In genomic region chr7:98692761-98693546, GRCm38 (mm10) we compare ENCODE assay signal across 8 mouse cellular contexts. TPM values are rescaled to one million over a fixed set of nuclear protein-coding genes. Genes with fewer than 3 reads are reported as not detected.
DNase-seq lines count a peak whose midpoint lies in the region; ATAC-seq and TF ChIP-seq lines count a peak whose summit lies in the region.

No protein-coding gene starts in this region.

- no peaks in the 10 kb centered on the region for H3K27me3 ChIP-seq in forebrain, embryonic 10.5 days (ENCODE audit: poor library complexity, severe bottlenecking)
- H3K27me3 ChIP-seq in forebrain, embryonic 16.5 days (replicated peaks; ENCODE audit: control insufficient read depth, insufficient read depth, low read length) = no peaks in the 10 kb centered on the region
- no peaks in the 10 kb centered on the region for H3K27me3 ChIP-seq in heart, embryonic 14.5 days (ENCODE audit: control insufficient read depth, insufficient read depth, low read length)
- no peaks in the 10 kb centered on the region for H3K27me3 ChIP-seq in hindbrain, postnatal 0 days (ENCODE audit: insufficient read depth, low read length)

- H3K4me3 ChIP-seq in forebrain, embryonic 10.5 days = no peak overlapping the region
- no peak overlapping the region for H3K4me3 ChIP-seq in forebrain, embryonic 16.5 days (replicated peaks; ENCODE audit: low read length)
- no peak overlapping the region for H3K4me3 ChIP-seq in heart, embryonic 14.5 days (ENCODE audit: control insufficient read depth in 1 of 2, insufficient read depth in 1 of 2, low read depth in 1 of 2, low read length in 2 of 2)
- H3K4me3 ChIP-seq in hindbrain, postnatal 0 days (ENCODE audit: low read length) = no peak overlapping the region

- H3K4me1 ChIP-seq in forebrain, embryonic 10.5 days = peaks cover 10% of the 10 kb centered on the region
- 0 out of 2 replicates have a peak, but pooled peaks cover 3% of the 10 kb centered on the region for H3K4me1 ChIP-seq in forebrain, embryonic 16.5 days (replicated peaks; ENCODE audit: control insufficient read depth, insufficient read depth, low read length)
- H3K4me1 ChIP-seq in heart, embryonic 14.5 days (ENCODE audit: control insufficient read depth in 2 of 2, insufficient read depth in 2 of 2, low read length in 2 of 2) = peaks cover 3 to 9% of the 10 kb centered on the region in 2 experiments
- no peaks in the 10 kb centered on the region for H3K4me1 ChIP-seq in hindbrain, postnatal 0 days (ENCODE audit: insufficient read depth, low read length)

- H3K27ac ChIP-seq in forebrain, embryonic 10.5 days = 0 out of 2 replicates have a peak overlapping the region, but pooled peaks have one; percentile 51
- H3K27ac ChIP-seq in forebrain, embryonic 16.5 days (ENCODE audit: low read length) = no peak overlapping the region
- H3K27ac ChIP-seq in heart, embryonic 14.5 days (replicated peaks in 1 of 2; ENCODE audit: control insufficient read depth in 1 of 2, insufficient read depth in 1 of 2, low read depth in 2 of 2, low read length in 2 of 2) = peak overlapping the region; percentile 10 to 33; a peak in 2 of 4 replicates
- no peak overlapping the region for H3K27ac ChIP-seq in hindbrain, postnatal 0 days

- no peak for TF ChIP-seq CTCF in hindbrain, postnatal 0 days (IDR thresholded peaks at IDR 0.05; ENCODE audit: low read depth)

- H3K9ac ChIP-seq in forebrain, embryonic 16.5 days (replicated peaks; ENCODE audit: low read depth, low read length) = no peak overlapping the region
- peak overlapping the region; percentile 30; the same call in 1 of the 2 replicates for H3K9ac ChIP-seq in heart, embryonic 14.5 days (ENCODE audit: low read length)
- H3K9ac ChIP-seq in hindbrain, postnatal 0 days (replicated peaks; ENCODE audit: low read length) = no peak overlapping the region

- no peaks in the 10 kb centered on the region for H3K36me3 ChIP-seq in forebrain, embryonic 10.5 days (replicated peaks)
- no peaks in the 10 kb centered on the region for H3K36me3 ChIP-seq in forebrain, embryonic 16.5 days (ENCODE audit: control insufficient read depth, insufficient read depth)
- H3K36me3 ChIP-seq in heart, embryonic 14.5 days (ENCODE audit: control insufficient read depth, insufficient read depth, low read length) = no peaks in the 10 kb centered on the region
- no peaks in the 10 kb centered on the region for H3K36me3 ChIP-seq in hindbrain, postnatal 0 days (ENCODE audit: insufficient read depth, low read length)

- H3K4me2 ChIP-seq in forebrain, embryonic 16.5 days (ENCODE audit: low read length) = no peak overlapping the region
- peak overlapping the region; percentile 55 for H3K4me2 ChIP-seq in heart, embryonic 14.5 days (ENCODE audit: low read length)
- no peak overlapping the region for H3K4me2 ChIP-seq in hindbrain, postnatal 0 days (ENCODE audit: low read depth, low read length)

- no peak for DNase-seq in forebrain, embryonic 10.5 days (ENCODE audit: extremely low spot score, low spot score)
- peak; percentile 93 for DNase-seq in CD4-positive, CD25-positive, alpha-beta regulatory T cell, adult 2 months (ENCODE audit: low read depth, low spot score)
- DNase-seq in kidney, postnatal 4 days = peak; percentile 69 to 81
- no peak for DNase-seq in ovary, adult 18-20 months (ENCODE audit: low spot score)
- no peak for DNase-seq in hindbrain, postnatal 0 days (ENCODE audit: low spot score)
- no peak for DNase-seq in spleen, adult 18-20 months

- H3K9me3 ChIP-seq in forebrain, embryonic 10.5 days = no peaks in the 10 kb centered on the region
- H3K9me3 ChIP-seq in forebrain, embryonic 16.5 days (ENCODE audit: control insufficient read depth, low read length) = no peaks in the 10 kb centered on the region
- H3K9me3 ChIP-seq in heart, embryonic 14.5 days (ENCODE audit: control insufficient read depth, low read length) = no peaks in the 10 kb centered on the region
- H3K9me3 ChIP-seq in hindbrain, postnatal 0 days (ENCODE audit: low read length) = no peaks in the 10 kb centered on the region

- no peak for ATAC-seq in forebrain, embryonic 16.5 days
- no peak for ATAC-seq in heart, embryonic 14.5 days (ENCODE audit: insufficient number of reproducible peaks, insufficient read depth, low FRiP score, low read depth)
- no peak for ATAC-seq in hindbrain, postnatal 0 days

- 48% methylated on average over 24 of the region's 24 CpGs for WGBS in forebrain, embryonic 10.5 days
- 46% methylated on average over 24 of the region's 24 CpGs for WGBS in forebrain, embryonic 16.5 days
- 32% methylated on average over 24 of the region's 24 CpGs for WGBS in heart, embryonic 14.5 days
- WGBS in hindbrain, postnatal 0 days = 46% methylated on average over 24 of the region's 24 CpGs

RNA-seq across cellular contexts. Expression of gene Thap12, which starts 9.9 kb away (rescaled TPM):
- 58.1 and 58.2 TPM in 2 replicates for polyA plus RNA-seq in forebrain, embryonic 10.5 days (2016; fragmentation: Nextera tagmentation; extraction: Ambion mirVana)
- 50.8 and 54.8 TPM in 2 replicates for polyA plus RNA-seq in forebrain, embryonic 16.5 days (2015; fragmentation: Nextera tagmentation; extraction: Ambion mirVana)
- 44.9 and 48.6 TPM in 2 replicates for polyA plus RNA-seq in heart, embryonic 14.5 days (2014; fragmentation: Nextera tagmentation; extraction: Ambion mirVana)
- 49.6 and 49.7 TPM in 2 replicates for total RNA-seq in hindbrain, postnatal 0 days (2014; rRNA removed)
- 50.4 and 51.6 TPM in 2 replicates for polyA plus RNA-seq in hindbrain, postnatal 0 days (2015; fragmentation: Nextera tagmentation; extraction: Ambion mirVana)

RNA-seq across cellular contexts. Expression of gene Emsy, which starts 36.4 kb away (rescaled TPM):
- polyA plus RNA-seq in forebrain, embryonic 10.5 days (2016; fragmentation: Nextera tagmentation; extraction: Ambion mirVana) = 40.6 and 43.0 TPM in 2 replicates
- polyA plus RNA-seq in forebrain, embryonic 16.5 days (2015; fragmentation: Nextera tagmentation; extraction: Ambion mirVana) = 41.6 and 42.2 TPM in 2 replicates
- polyA plus RNA-seq in heart, embryonic 14.5 days (2014; fragmentation: Nextera tagmentation; extraction: Ambion mirVana) = 32.7 and 34.9 TPM in 2 replicates
- total RNA-seq in hindbrain, postnatal 0 days (2014; rRNA removed) = 36.2 and 45.4 TPM in 2 replicates
- 18.0 and 18.3 TPM in 2 replicates for polyA plus RNA-seq in hindbrain, postnatal 0 days (2015; fragmentation: Nextera tagmentation; extraction: Ambion mirVana)

Comparison
In these comparisons a context has a peak if more than half of its experiments do, and no peak if none do; other contexts are left out.
1. H3K27ac ChIP-seq: peak in forebrain, embryonic 10.5 days (single experiment) and heart, embryonic 14.5 days (2 of 2); none in forebrain, embryonic 16.5 days (single experiment) and hindbrain, postnatal 0 days (single experiment).
2. DNase-seq: peak in CD4-positive, CD25-positive, alpha-beta regulatory T cell, adult 2 months (single experiment) and kidney, postnatal 4 days (2 of 2); none in forebrain, embryonic 10.5 days (single experiment), ovary, adult 18-20 months (single experiment), hindbrain, postnatal 0 days (single experiment) and spleen, adult 18-20 months (0 of 2).